Mouse (Mus musculus): ENCODE results near the gene Zrsr2. TPM values are rescaled to one million over a fixed set of nuclear protein-coding genes. Genes with fewer than 3 reads are reported as not detected.

The Zrsr2 gene
- polyA plus RNA-seq, 1 experiment: 5.1 TPM

GRCm38 (mm10) chrX:163897354-163897753 lies 61.1 kb downstream of the Zrsr2 start:
- no peak overlapping the region for H3K27ac ChIP-seq (ENCODE audit: control insufficient read depth, insufficient read depth, low read depth, low read length)
- no peak for TF ChIP-seq CTCF (IDR thresholded peaks at IDR 0.05; ENCODE audit: control insufficient read depth, insufficient read depth, insufficient replicate concordance, low read depth, low read length)
- no peak for TF ChIP-seq POLR2A (IDR thresholded peaks at IDR 0.05; ENCODE audit: control insufficient read depth, low read depth, low read length)
- no peaks in the 10 kb centered on the region for H3K4me1 ChIP-seq (ENCODE audit: control insufficient read depth, insufficient read depth, low read length)
- no peaks in the 10 kb centered on the region for H3K27me3 ChIP-seq (ENCODE audit: control insufficient read depth, insufficient read depth, low read length)
- no peaks in the 10 kb centered on the region for H3K36me3 ChIP-seq (ENCODE audit: control insufficient read depth, insufficient read depth, low read length)
- no peak overlapping the region for H3K4me3 ChIP-seq (ENCODE audit: control insufficient read depth, low read depth, low read length)

GRCm38 (mm10) chrX:163885539-163885981 lies 72.9 kb downstream of the Zrsr2 start:
- Histone ChIP-seq H3K27me3 (ENCODE audit: control insufficient read depth, insufficient read depth, low read length) (no peaks in the 10 kb centered on the region), H3K36me3 (ENCODE audit: control insufficient read depth, insufficient read depth, low read length) (no peaks in the 10 kb centered on the region), H3K4me3 (ENCODE audit: control insufficient read depth, low read depth, low read length) (no peak overlapping the region), H3K27ac (ENCODE audit: control insufficient read depth, insufficient read depth, low read depth, low read length) (no peak overlapping the region), H3K4me1 (ENCODE audit: control insufficient read depth, insufficient read depth, low read length) (no peaks in the 10 kb centered on the region)
- no peak for TF ChIP-seq CTCF (IDR thresholded peaks at IDR 0.05; ENCODE audit: control insufficient read depth, insufficient read depth, insufficient replicate concordance, low read depth, low read length)
- no peak for TF ChIP-seq POLR2A (IDR thresholded peaks at IDR 0.05; ENCODE audit: control insufficient read depth, low read depth, low read length)

Other genes starting within 250 kb of the Zrsr2 start
- gene Rnf138rt1, start 197.3 kb downstream of the Zrsr2 start, polyA plus RNA-seq (2012; rRNA removed): 31.8 and 33.1 TPM in 2 replicates
- 1.9 and 2.3 TPM in 2 replicates for gene Ap1s2, start 49.6 kb downstream of the Zrsr2 start, polyA plus RNA-seq (2012; rRNA removed)
- gene Car5b, start 69.3 kb upstream of the Zrsr2 start, polyA plus RNA-seq (2012; rRNA removed): 2.2 and 2.8 TPM in 2 replicates
- gene Siah1b, start 117.8 kb upstream of the Zrsr2 start, polyA plus RNA-seq (2012; rRNA removed): 6.0 and 6.5 TPM in 2 replicates
- not detected in 2 replicates for gene Cltrn, start 130.2 kb upstream of the Zrsr2 start, polyA plus RNA-seq (2012; rRNA removed)
- 0.10 and 0.19 TPM in 2 replicates for gene Ace2, start 180.7 kb upstream of the Zrsr2 start, polyA plus RNA-seq (2012; rRNA removed)

Data from testis, adult 2 months (tissue).